Mouse (Mus musculus) liver, postnatal 0 days (tissue): ENCODE results near the gene Arhgef17.

Source experiments
- CTCF ChIP-seq: sonication (generic); IDR thresholded peaks from 2 replicates; pipeline ENCODE4 v1.5.1; 2016; ENCODE audit warnings: antibody characterized with exemption, low read depth
- EP300 ChIP-seq: IDR thresholded peaks from 2 replicates; pipeline ENCODE4 v1.6.1; 2016; ENCODE audit warnings: antibody characterized with exemption, low read depth, mild to moderate bottlenecking

DNA sequence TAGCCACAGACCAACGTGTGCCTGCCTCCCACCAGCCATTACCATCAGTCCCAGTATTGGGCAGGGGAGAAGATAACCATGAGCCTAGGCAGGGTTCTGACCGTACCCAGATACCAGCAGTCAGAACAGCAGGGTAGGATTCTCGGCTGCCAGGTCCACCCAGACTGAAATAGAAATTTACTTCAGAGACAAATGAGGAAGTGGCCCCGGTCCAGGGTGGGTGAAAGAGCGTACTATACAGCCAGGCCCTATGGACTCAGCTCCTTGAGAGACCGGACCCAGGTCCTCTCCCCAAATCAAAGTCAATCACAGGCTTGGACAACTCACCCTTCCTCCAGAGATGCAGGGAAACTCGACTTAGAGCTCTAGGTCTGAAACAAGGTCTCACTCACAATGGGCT lies 29.2 kb upstream of the Arhgef17 start:
- TF ChIP-seq EP300 (no peak), CTCF (no peak)
